Mouse (Mus musculus): ENCODE measurements around the gene 2010300C02Rik. TPM values are rescaled to one million over a fixed set of nuclear protein-coding genes. Genes with fewer than 3 reads are reported as not detected.
"Not testable (repeated sequence)": the region's sequence is repeated elsewhere in the genome, so short reads cannot be mapped to it uniquely, and the experiment has no call there.

The 2010300C02Rik gene
- polyA plus RNA-seq, 1 experiment = 142 TPM

DNA sequence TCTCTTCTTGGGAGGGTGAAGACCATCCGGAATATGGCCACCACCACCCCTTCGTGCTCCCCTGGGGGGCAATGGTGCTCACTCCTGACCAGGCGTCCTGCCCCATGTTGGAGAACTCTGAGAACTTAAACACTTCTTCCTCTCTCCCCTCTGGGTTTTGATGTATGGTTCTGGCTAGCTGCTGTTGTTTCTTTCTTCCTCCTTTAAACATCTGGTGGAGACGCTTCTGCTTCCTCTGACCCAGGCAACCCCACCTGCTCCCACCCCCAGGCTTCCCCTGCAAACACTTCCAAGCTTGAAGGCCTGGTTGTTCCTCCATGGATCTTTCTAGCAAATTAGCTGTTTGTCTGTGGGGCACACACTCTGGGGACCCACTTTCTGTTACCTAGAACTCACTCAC, 117.6 kb downstream of the 2010300C02Rik start:
- Histone ChIP-seq H3K4me1 (ENCODE audit: control insufficient read depth, insufficient read depth, low read length) (peaks cover 2% of the 10 kb centered on the region), H3K4me3 (ENCODE audit: insufficient read depth, low read length) (no peak overlapping the region), H3K27ac (ENCODE audit: insufficient read depth, low read length) (no peak overlapping the region)
- TF ChIP-seq CTCF (IDR thresholded peaks at IDR 0.05; ENCODE audit: extremely low read depth, insufficient read depth, low read length) (no peak), POLR2A (IDR thresholded peaks at IDR 0.05; ENCODE audit: extremely low read depth, insufficient read depth, low read length) (no peak)

DNA sequence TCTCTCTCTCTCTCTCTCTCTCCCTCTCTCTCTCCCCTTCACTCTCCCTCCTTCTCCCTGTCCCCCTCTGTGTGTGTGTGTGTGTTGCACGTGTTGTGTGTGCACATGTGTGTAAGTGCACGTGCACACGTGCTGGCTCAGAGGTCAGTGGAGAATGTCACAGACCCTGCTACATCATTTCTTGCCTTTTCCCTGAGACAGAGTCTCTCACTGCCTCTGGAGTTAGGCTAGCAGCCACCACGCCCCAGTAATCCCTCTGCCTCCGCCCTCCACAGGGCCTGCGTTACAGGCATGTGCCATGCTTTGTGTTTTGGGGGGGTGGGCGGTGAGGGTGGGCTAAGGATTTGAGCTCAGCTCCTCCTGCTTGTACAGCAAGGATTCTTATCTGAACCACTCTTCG, 118.4 kb downstream of the 2010300C02Rik start:
- TF ChIP-seq POLR2A (IDR thresholded peaks at IDR 0.05; ENCODE audit: extremely low read depth, insufficient read depth, low read length) = no peak
- no peak for TF ChIP-seq CTCF (IDR thresholded peaks at IDR 0.05; ENCODE audit: extremely low read depth, insufficient read depth, low read length)
- Histone ChIP-seq H3K27ac (ENCODE audit: insufficient read depth, low read length) (no peak overlapping the region), H3K4me1 (ENCODE audit: control insufficient read depth, insufficient read depth, low read length) (peaks cover 2% of the 10 kb centered on the region)

DNA sequence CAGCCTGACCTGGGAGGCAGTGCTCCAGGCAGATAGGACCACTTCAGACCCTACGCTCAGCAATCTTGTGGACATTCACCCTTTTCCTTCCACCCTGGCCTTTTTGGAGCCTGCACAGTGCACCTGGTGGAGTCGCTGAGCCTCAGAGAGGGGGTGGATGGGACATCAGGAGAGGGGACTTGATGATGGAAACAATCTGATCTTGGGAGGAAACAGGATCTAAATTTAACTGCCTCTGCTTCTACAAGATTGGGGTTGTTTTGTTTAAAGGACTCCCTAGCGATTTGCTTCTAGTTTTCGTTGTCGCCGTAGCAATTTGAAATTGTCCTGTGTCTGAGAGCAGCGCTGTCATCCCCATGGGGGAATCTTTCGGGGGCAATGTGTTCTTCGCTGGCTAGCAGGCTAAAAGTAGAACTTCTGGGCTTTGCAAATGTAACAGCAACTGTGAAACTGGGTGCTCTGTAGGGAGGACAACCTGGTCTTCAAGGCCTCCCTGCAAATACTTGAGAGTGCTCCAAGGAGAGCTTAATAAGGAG, 119.2 kb downstream of the 2010300C02Rik start:
- Histone ChIP-seq H3K4me3 (ENCODE audit: insufficient read depth, low read length) (no peak overlapping the region), H3K27ac (ENCODE audit: insufficient read depth, low read length) (no peak overlapping the region), H3K4me1 (ENCODE audit: control insufficient read depth, insufficient read depth, low read length) (peaks cover 2% of the 10 kb centered on the region)
- TF ChIP-seq CTCF (IDR thresholded peaks at IDR 0.05; ENCODE audit: extremely low read depth, insufficient read depth, low read length) (no peak), POLR2A (IDR thresholded peaks at IDR 0.05; ENCODE audit: extremely low read depth, insufficient read depth, low read length) (no peak)

More for the DNA sequence above, 118.4 kb downstream of the 2010300C02Rik start:
- H3K4me3 ChIP-seq (ENCODE audit: insufficient read depth, low read length) = no peak overlapping the region

DNA sequence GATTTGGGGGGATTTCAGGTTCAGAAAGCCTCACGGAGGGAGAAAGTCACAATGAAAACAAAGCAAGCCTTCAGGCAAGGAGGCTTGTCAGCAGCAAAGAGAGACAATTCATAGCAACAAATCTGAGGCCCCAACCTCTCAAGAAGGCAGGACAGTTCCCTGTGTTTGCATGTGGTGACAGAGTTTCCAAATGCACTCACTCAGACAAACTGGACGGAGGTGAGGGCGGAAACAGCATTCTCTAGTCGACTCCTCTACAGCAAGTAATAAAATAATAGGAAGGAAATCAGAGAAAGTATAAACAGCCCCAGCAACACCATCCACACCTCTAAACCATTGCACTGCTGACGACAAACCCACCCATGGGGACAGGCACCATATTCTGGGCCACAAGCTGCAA, 120.9 kb downstream of the 2010300C02Rik start:
- H3K27ac ChIP-seq (ENCODE audit: insufficient read depth, low read length) = no peak overlapping the region
- H3K4me1 ChIP-seq (ENCODE audit: control insufficient read depth, insufficient read depth, low read length) = peaks cover 2% of the 10 kb centered on the region
- no peak overlapping the region for H3K4me3 ChIP-seq (ENCODE audit: insufficient read depth, low read length)
- no peak for TF ChIP-seq CTCF (IDR thresholded peaks at IDR 0.05; ENCODE audit: extremely low read depth, insufficient read depth, low read length)
- no peak for TF ChIP-seq POLR2A (IDR thresholded peaks at IDR 0.05; ENCODE audit: extremely low read depth, insufficient read depth, low read length)

DNA sequence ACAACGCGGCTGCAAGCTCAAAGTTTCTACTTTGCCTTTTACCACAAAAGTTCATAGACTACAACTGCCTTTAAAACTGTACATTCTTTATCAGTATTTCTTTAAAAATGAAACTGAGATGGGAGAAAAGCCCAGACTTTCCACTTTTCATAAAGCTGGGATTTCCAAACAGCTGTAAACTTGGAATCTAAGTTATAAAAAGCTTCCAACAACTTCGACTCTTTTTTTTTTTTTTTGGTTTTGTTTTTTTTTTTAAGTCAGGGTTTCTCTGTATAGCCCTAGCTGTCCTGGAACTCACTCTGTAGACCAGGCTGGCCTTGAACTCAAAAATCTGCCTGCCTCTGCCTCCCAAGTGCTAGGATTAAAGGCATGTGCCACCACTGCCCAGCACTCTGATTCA, 125.1 kb downstream of the 2010300C02Rik start:
- not testable (repeated sequence) for H3K4me3 ChIP-seq (ENCODE audit: insufficient read depth, low read length); H3K4me1 ChIP-seq (ENCODE audit: control insufficient read depth, insufficient read depth, low read length); H3K27ac ChIP-seq (ENCODE audit: insufficient read depth, low read length)

DNA sequence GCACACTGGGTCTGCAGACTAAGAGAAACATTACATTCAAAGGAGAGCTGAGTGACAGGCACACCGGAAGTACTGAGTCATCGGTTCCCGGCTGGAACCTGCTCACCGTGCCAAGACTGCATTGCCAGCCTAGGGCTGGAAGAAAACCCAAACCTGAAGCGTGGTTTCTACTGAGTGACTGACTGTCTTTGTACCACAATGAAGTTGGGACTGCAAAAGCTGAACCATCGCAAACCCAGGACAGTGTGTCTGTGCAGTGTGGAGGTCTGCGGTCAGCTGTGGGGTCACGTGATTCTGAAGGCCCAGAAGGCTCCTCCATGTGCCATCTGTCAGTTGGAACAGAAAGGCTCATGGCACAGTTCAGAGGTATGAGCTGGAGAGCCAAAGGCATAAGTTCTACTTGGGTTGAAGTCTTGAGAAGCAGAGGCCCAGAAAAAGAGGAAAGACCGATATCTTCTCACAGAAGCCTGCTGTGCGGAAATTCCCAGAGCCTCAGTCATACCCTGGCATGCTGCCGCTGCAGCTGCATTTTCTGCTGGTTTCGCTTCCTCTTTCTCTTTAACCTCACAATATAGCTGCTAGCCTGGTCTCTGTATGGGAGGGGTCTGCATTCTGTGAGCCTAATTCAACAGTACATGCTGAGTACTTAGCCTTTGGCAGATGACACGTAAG, 133.9 kb downstream of the 2010300C02Rik start:
- TF ChIP-seq CTCF (IDR thresholded peaks at IDR 0.05; ENCODE audit: extremely low read depth, insufficient read depth, low read length) (no peak), POLR2A (IDR thresholded peaks at IDR 0.05; ENCODE audit: extremely low read depth, insufficient read depth, low read length) (no peak)
- H3K4me3 ChIP-seq (ENCODE audit: insufficient read depth, low read length) = no peak overlapping the region
- no peak overlapping the region for H3K27ac ChIP-seq (ENCODE audit: insufficient read depth, low read length)
- H3K4me1 ChIP-seq (ENCODE audit: control insufficient read depth, insufficient read depth, low read length) = peaks cover 5% of the 10 kb centered on the region

DNA sequence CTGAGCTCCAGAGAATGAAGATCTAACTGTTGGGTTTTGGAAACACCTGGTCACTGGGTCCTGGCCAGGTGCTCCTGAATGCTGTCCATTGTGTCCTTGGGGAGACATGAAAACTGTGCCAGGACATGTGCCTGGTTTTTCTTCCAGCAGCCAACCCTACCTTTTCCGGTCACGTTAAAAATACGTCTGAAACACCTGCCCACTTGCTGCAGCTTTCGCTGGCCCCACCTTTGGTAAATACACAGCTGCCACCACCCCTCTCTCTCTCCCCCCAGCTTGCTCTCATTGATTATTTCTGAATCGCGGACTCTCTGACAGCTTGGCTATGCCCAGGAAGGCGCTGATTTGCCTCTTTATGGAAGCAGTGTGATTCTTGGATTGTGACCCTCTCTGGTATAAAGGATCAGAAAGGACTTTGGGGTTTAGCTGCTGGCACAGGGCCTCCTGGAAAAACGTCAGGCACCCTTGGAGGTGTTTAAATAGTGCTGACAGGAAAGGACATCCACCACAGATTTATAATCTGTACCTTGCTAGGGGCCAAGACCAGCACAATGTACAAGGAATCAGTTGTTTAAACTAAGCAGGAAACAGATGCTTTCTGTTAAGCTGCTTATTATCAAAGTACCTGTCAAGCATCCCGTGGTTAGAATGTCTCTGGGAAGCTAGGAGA, 136.0 kb downstream of the 2010300C02Rik start:
- no peak overlapping the region for H3K4me3 ChIP-seq (ENCODE audit: insufficient read depth, low read length)
- TF ChIP-seq CTCF (IDR thresholded peaks at IDR 0.05; ENCODE audit: extremely low read depth, insufficient read depth, low read length) (no peak), POLR2A (IDR thresholded peaks at IDR 0.05; ENCODE audit: extremely low read depth, insufficient read depth, low read length) (no peak)
- peaks cover 5% of the 10 kb centered on the region for H3K4me1 ChIP-seq (ENCODE audit: control insufficient read depth, insufficient read depth, low read length)
- no peak overlapping the region for H3K27ac ChIP-seq (ENCODE audit: insufficient read depth, low read length)

DNA sequence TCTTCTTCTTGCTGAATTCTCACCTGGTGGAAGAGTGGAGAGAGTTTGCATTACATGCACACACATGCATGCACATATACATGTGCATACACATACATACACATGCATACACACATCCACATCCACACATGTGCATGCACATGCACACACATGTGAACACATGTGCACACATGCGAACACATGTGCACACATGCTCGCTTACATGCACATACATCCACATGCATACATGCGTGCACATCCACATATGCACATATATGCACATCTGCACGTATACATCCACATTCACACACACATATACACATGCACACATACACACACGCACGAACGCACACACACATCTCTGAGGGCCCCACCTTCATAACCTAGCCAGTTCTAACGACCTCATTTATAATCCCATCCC, 136.7 kb downstream of the 2010300C02Rik start:
- no peak overlapping the region for H3K4me3 ChIP-seq (ENCODE audit: insufficient read depth, low read length)
- H3K4me1 ChIP-seq (ENCODE audit: control insufficient read depth, insufficient read depth, low read length) = peaks cover 5% of the 10 kb centered on the region
- TF ChIP-seq POLR2A (IDR thresholded peaks at IDR 0.05; ENCODE audit: extremely low read depth, insufficient read depth, low read length) = no peak
- no peak for TF ChIP-seq CTCF (IDR thresholded peaks at IDR 0.05; ENCODE audit: extremely low read depth, insufficient read depth, low read length)
- no peak overlapping the region for H3K27ac ChIP-seq (ENCODE audit: insufficient read depth, low read length)

DNA sequence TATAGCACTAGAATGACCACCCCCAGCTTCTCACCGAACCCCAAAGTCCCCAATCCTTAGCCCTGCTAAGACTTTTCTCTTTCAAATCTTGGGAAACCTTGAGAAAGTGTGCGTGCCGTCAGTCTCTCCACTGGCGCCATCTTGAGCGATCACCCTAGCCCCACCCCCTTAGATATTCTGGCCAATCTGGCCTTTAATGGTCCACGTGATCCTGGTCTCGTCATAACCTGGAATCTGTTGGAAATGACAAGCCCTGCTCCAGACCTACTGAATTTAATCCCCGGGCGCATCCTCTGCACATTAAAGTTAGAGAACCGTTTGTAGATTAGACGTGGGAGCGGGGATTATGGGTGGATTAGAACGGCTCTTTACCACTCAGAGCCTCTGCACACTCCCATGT, 140.2 kb downstream of the 2010300C02Rik start:
- Histone ChIP-seq H3K4me1 (ENCODE audit: control insufficient read depth, insufficient read depth, low read length) (no peaks in the 10 kb centered on the region), H3K4me3 (ENCODE audit: insufficient read depth, low read length) (no peak overlapping the region), H3K27ac (ENCODE audit: insufficient read depth, low read length) (no peak overlapping the region)
- TF ChIP-seq CTCF (IDR thresholded peaks at IDR 0.05; ENCODE audit: extremely low read depth, insufficient read depth, low read length) (no peak), POLR2A (IDR thresholded peaks at IDR 0.05; ENCODE audit: extremely low read depth, insufficient read depth, low read length) (no peak)
